Mouse (Mus musculus): ENCODE results near the gene Hist1h3d. TPM values are rescaled to one million over a fixed set of nuclear protein-coding genes. Genes with fewer than 3 reads are reported as not detected.
A peak's percentile ranks its signal among the peaks of the same experiment; 100 is the strongest.
"Not testable (repeated sequence)": the region's sequence is repeated elsewhere in the genome, so short reads cannot be mapped to it uniquely, and the experiment has no call there.

The Hist1h3d gene
- polyA plus RNA-seq, 1 experiment from 2014 or later, result 0.13 TPM

GRCm38 (mm10) chr13:23536076-23536822 is 39.3 kb upstream of the Hist1h3d start:
- 45% methylated on average over 7 of the region's 7 CpGs for WGBS (ENCODE audit: missing documents)
- Histone ChIP-seq H3K27ac (peak overlapping the region; percentile 51), H3K36me3 (ENCODE audit: inconsistent target) (no peaks in the 10 kb centered on the region), H3K79me2 (ENCODE audit: inconsistent target) (no peaks in the 10 kb centered on the region), H3K4me3 (ENCODE audit: inconsistent target) (peak overlapping the region; percentile 39)

GRCm38 (mm10) chr13:23537006-23537710 is 38.4 kb upstream of the Hist1h3d start:
- H3K79me2 ChIP-seq (ENCODE audit: inconsistent target), result no peaks in the 10 kb centered on the region
- no peaks in the 10 kb centered on the region for H3K36me3 ChIP-seq (ENCODE audit: inconsistent target)
- H3K27ac ChIP-seq, result peak overlapping the region; percentile 51; the same call in 1 of the 2 replicates
- peak overlapping the region; percentile 39; the same call in 1 of the 2 replicates for H3K4me3 ChIP-seq (ENCODE audit: inconsistent target)
- WGBS (ENCODE audit: missing documents), result 75% methylated on average over 2 of the region's 3 CpGs

GRCm38 (mm10) chr13:23538249-23538648 is 37.3 kb upstream of the Hist1h3d start:
- Histone ChIP-seq H3K4me3 (ENCODE audit: inconsistent target) (no peak overlapping the region), H3K27ac (no peak overlapping the region; the same call in 1 of the 2 replicates), H3K79me2 (ENCODE audit: inconsistent target) (no peaks in the 10 kb centered on the region), H3K36me3 (ENCODE audit: inconsistent target) (no peaks in the 10 kb centered on the region)
- WGBS (ENCODE audit: missing documents), result 79% methylated on average over 5 of the region's 5 CpGs

- not testable (repeated sequence) for H3K27ac ChIP-seq; H3K4me3 ChIP-seq (ENCODE audit: inconsistent target); H3K36me3 ChIP-seq (ENCODE audit: inconsistent target); H3K79me2 ChIP-seq (ENCODE audit: inconsistent target)
- WGBS (ENCODE audit: missing documents), result no CpG with 5 or more reads among the region's 1 CpGs
These were observed 35.7 kb upstream of the Hist1h3d start for GRCm38 (mm10) chr13:23539821-23540220.

- Histone ChIP-seq H3K27ac (no peak overlapping the region), H3K4me3 (ENCODE audit: inconsistent target) (peak overlapping the region; percentile 43; the same call in 1 of the 2 replicates)
- 60% methylated on average over 1 of the region's 3 CpGs for WGBS (ENCODE audit: missing documents)
These were observed 34.1 kb upstream of the Hist1h3d start for GRCm38 (mm10) chr13:23541497-23541896.

GRCm38 (mm10) chr13:23542225-23542980 is 33.2 kb upstream of the Hist1h3d start:
- WGBS (ENCODE audit: missing documents), result 0% methylated on average over 2 of the region's 3 CpGs

More at GRCm38 (mm10) chr13:23541497-23541896, 34.1 kb upstream of the Hist1h3d start:
- Histone ChIP-seq H3K79me2 (ENCODE audit: inconsistent target) (no peaks in the 10 kb centered on the region), H3K36me3 (ENCODE audit: inconsistent target) (no peaks in the 10 kb centered on the region)

GRCm38 (mm10) chr13:23542999-23543607 is 32.5 kb upstream of the Hist1h3d start, which contains the start of gene Hist1h2bh:
TSS of gene Hist1h2bh (minus strand) at chr13:23543392.
- H3K36me3 ChIP-seq (ENCODE audit: inconsistent target); H3K79me2 ChIP-seq (ENCODE audit: inconsistent target): not testable (repeated sequence)
- H3K4me3 ChIP-seq (ENCODE audit: inconsistent target), result peak within 1 kb of the TSS; percentile 43
- peak within 1 kb of the TSS; percentile 84 for H3K27ac ChIP-seq
- 2% methylated on average over 18 of the region's 42 CpGs for WGBS (ENCODE audit: missing documents)

More at GRCm38 (mm10) chr13:23542225-23542980, 33.2 kb upstream of the Hist1h3d start:
- H3K27ac ChIP-seq, result peak overlapping the region; percentile 84
- H3K36me3 ChIP-seq (ENCODE audit: inconsistent target); H3K79me2 ChIP-seq (ENCODE audit: inconsistent target): not testable (repeated sequence)
- peak overlapping the region; percentile 43 for H3K4me3 ChIP-seq (ENCODE audit: inconsistent target)

- Histone ChIP-seq H3K4me3 (ENCODE audit: inconsistent target) (peak within 1 kb of the TSS; percentile 43), H3K27ac (peak within 1 kb of the TSS; percentile 84), H3K36me3 (ENCODE audit: inconsistent target) (no peaks in the 10 kb centered on the region), H3K79me2 (ENCODE audit: inconsistent target) (no peaks in the 10 kb centered on the region)
- 0% methylated on average over 15 of the region's 45 CpGs for WGBS (ENCODE audit: missing documents)
These were observed 31.4 kb upstream of the Hist1h3d start, which contains the start of gene Hist1h3f for GRCm38 (mm10) chr13:23543965-23544786. TSS of gene Hist1h3f (plus strand) at chr13:23544052.

- 0% methylated on average over 3 of the region's 14 CpGs for WGBS (ENCODE audit: missing documents)
These were observed 30.8 kb upstream of the Hist1h3d start for GRCm38 (mm10) chr13:23544787-23545120.

GRCm38 (mm10) chr13:23546694-23547093 is 28.9 kb upstream of the Hist1h3d start:
- no peak overlapping the region for H3K27ac ChIP-seq
- H3K79me2 ChIP-seq (ENCODE audit: inconsistent target), result no peaks in the 10 kb centered on the region
- H3K36me3 ChIP-seq (ENCODE audit: inconsistent target), result no peaks in the 10 kb centered on the region
- H3K4me3 ChIP-seq (ENCODE audit: inconsistent target), result no peak overlapping the region
- WGBS (ENCODE audit: missing documents), result 86% methylated on average over 5 of the region's 5 CpGs

More at GRCm38 (mm10) chr13:23544787-23545120, 30.8 kb upstream of the Hist1h3d start:
- not testable (repeated sequence) for H3K4me3 ChIP-seq (ENCODE audit: inconsistent target); H3K27ac ChIP-seq; H3K36me3 ChIP-seq (ENCODE audit: inconsistent target); H3K79me2 ChIP-seq (ENCODE audit: inconsistent target)

GRCm38 (mm10) chr13:23550761-23551145 is 24.8 kb upstream of the Hist1h3d start:
- H3K36me3 ChIP-seq (ENCODE audit: inconsistent target), result no peaks in the 10 kb centered on the region
- WGBS (ENCODE audit: missing documents), result 12% methylated on average over 3 of the region's 3 CpGs
- H3K79me2 ChIP-seq (ENCODE audit: inconsistent target), result no peaks in the 10 kb centered on the region
- peak overlapping the region; percentile 13; the same call in 1 of the 2 replicates for H3K4me3 ChIP-seq (ENCODE audit: inconsistent target)
- peak overlapping the region; percentile 53 for H3K27ac ChIP-seq

GRCm38 (mm10) chr13:23551146-23551834 is 24.3 kb upstream of the Hist1h3d start, which contains the start of gene Hist1h4f:
TSS of gene Hist1h4f (minus strand) at chr13:23551648.
- H3K36me3 ChIP-seq (ENCODE audit: inconsistent target); H3K79me2 ChIP-seq (ENCODE audit: inconsistent target): not testable (repeated sequence)
- Histone ChIP-seq H3K27ac (peak within 1 kb of the TSS; percentile 75), H3K4me3 (ENCODE audit: inconsistent target) (peak within 1 kb of the TSS; percentile 13; the same call in 1 of the 2 replicates)
- under 1% methylated on average over 33 of the region's 47 CpGs for WGBS (ENCODE audit: missing documents)

Data from macrophage (primary cell).